Mouse (Mus musculus) mouse embryonic stem cell (cell line): ENCODE results near the gene Traf3.

ENCODE experiments used
- in situ Hi-C, 2 experiments: fragments of 300-500 bp; cut with MboI; formaldehyde crosslinking; loops; 1 replicate in 1 of 2; 3 replicates in 1 of 2; pipeline ENCODE4 v1.14.3; 2019 to 2020; ENCODE audit warnings: low sequenced_read_pairs in 2 of 2, low pct_unique_long_range_greater_than_20kb in 1 of 2, mixed read lengths in 1 of 2; ENCODE audit not compliant: unreplicated experiment in 1 of 2

The Traf3 gene

DNA sequence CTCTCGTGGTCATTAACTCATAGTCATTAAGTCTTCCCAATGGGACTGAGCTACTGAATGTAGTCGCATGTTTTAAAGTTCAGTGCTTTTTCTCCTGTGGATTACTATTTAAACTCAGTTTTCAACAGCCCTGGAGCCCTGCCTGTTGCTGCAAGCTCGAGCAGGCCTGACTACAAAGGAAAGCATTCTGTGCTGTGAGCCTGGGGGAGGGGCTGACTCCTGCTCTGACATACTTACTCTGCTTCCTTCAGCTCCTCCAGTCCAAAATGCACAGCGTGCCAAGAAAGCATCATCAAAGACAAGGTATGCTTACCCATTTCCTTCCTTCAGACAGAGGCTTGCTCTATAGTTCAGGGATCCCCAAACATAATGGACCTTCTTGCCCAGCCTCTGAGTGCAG, 72.6 kb downstream of the Traf3 start:
- in situ Hi-C loops = no loop called here

DNA sequence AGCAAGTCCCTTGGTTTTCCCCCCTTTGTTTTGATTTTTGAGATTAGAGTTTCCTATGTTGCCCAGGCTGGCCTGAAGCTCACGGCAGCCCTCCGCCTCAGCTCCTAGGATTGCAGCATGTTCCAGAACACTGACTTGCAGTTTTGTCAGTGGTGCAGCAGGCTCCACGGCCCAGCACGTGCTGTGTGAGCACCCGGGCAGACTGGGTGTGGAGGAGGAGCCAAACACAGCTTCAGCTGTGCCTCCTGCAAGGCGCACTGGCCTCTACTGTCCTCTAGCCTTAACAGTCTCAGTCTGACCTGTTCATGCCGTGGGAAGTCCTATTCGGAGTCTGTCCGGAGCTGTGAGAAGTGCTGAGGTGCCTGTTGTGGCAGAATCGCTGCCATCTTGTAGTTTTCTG, 73.8 kb downstream of the Traf3 start:
- in situ Hi-C loops = no loop called here

DNA sequence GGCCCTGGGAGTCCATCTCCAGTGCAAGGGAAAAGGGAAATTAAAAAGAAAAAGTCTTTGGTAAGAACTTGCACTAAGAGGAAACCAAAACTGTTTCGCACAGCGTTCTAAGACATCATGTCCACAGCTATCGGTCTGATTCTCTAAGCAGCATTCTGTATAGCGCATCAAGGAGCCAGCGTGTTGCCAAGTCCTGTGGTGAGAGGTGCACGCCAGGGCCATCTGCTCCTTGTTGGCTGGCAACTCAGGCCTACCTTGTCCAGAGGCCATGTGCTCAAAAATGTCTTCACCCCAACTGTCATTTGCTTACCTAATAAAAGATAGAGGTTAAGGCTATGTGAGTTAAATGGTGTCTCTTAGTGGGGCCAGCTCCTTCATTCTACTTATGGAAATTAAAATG, 75.7 kb downstream of the Traf3 start:
- in situ Hi-C loops = no loop called here

DNA sequence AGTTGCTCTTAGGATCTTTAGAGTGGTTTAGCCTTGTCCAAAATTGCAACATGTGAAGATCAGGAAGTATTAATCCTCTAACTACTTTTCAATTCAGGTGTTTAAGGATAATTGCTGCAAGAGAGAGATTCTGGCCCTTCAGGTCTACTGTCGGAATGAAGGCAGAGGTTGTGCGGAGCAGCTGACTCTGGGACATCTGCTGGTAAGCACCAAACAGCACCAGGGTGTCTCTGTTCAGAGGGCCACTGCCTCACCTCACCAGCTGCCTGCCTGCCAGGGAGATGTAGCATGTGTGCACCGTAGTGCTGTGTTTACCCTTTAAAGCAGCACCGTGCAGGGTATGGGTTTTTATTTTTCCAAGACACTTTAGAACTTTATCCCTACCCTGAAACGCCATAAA, 76.2 kb downstream of the Traf3 start:
- in situ Hi-C loops = no loop called here

DNA sequence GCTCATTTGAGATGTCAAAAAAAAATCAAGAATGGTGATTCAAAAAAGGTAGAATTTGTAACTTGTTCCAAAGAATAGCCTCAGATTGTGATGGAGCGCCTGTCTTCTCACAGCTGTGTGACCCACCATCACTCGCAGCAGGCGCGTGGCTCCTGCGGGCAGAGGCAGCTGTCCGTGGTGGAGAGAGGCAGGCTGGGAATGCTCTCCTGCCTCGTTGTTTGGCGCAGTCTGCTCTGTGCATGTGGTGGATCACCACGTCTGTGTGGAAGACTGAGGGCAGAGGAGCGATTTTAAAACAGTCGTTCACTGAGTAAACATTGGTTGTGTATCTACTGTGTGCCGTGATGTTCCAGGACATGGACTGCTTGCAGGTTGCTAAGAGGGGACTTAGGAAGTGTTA, 77.6 kb downstream of the Traf3 start:
- in situ Hi-C loops = no loop called here

DNA sequence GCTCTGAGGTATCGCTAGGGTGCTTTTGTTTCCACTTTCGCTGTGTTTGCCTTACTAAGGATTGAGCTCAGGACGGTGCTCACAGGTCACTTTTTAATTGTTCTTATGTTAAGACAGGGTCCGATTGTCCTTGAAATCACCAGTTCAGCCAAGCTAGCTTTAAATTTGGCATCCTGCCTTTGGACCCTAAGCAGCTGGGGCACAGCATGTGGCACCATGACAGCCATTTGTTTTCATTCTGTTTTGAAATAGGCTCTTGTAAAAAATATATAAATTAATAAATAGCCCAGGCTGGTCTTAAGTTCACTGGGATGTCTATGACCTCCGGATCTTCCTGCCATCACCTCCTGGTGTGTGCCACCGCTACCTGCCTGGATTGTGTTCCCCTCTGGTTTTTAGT, 78.9 kb downstream of the Traf3 start:
- in situ Hi-C loops = no loop called here

DNA sequence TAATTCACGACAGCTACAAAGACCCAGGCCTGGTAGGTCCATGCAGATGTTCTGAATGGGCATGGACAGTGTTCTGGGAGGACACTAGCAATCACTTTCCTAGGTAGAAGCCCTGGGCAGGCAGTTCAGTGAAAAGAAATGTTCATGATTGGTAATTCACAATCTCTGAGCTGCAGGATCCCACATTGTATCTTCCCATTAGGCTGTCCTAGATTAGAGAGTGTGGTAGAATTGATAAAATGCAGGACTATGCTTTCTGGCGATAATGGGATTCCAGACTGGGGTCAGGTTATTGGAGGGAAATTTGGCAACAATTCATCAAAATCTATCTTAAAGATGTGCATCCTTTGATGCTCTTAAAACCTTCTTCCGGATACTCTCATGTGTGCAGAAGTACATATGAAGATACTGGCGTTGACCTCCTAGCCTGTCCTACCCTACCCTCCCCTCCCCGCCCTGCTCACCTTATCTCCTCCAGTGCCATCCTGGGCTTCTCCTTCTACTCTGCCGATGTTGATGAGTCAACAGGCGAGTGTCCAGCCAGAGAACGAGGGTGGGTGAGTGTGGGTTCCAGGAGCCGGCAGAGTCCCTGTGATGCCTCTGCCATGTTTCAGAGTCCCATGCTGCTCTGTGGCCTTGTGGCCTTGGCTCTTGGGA, 80.8 kb downstream of the Traf3 start:
- in situ Hi-C loops = no loop called here

DNA sequence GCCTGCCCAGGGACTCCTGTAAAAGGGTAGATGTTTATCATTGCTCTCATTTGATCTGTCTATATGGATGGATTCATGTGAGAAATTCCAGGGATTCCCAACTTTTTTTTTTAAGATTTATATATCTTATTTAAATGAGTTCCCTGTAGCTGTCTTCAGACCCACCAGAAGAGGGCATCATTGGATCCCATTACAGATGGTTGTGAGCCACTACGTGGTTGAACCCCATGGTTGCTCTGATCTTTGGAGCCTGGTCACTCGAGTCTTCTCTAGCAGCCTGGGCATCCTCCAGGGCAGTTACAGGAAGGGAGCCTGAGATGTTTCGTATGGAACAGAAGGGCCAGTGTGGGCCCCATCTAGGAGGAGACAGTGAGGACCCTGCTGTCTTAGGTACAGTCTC, 82.9 kb downstream of the Traf3 start:
- in situ Hi-C loops = no loop called here

DNA sequence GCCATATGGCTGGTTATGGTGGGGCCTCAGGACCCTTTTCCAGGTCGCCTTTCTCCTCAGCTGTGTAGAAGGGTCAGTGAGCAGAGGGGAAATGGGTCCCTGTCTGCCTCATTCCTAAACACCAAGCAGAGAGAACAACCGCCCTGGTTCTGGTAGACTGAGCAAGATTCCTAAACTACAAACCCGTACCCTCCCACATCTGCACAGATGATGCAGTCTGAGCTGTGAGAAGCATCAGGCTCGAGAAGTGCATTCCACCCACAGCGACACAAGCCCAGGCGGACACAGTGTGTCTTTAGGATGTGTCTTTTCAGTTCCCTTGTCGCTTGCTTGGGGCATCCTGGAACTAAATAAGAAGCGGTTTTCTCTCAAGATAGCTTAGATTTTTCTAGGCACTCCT, 83.9 kb downstream of the Traf3 start:
- in situ Hi-C loops = no loop called here

DNA sequence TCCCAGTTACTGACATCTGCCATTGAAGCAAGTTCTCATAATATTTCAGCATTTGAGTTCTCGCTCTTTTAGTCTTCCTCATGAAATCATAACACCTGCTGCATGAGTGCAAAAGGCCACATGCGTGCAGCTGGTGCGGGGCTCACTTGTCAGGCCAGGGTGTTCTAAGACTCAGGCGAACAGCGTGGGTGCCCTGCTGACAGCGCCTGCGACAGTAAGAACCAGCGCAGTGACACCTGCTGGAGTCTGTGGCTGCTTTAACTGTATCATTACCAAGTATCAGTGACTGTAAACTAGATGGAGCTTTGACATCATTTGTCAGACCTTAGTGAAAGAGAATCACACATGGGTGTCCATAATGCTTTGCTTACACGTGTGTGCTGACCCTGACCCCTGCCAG, 85.1 kb downstream of the Traf3 start:
- in situ Hi-C loops = no loop called here

DNA sequence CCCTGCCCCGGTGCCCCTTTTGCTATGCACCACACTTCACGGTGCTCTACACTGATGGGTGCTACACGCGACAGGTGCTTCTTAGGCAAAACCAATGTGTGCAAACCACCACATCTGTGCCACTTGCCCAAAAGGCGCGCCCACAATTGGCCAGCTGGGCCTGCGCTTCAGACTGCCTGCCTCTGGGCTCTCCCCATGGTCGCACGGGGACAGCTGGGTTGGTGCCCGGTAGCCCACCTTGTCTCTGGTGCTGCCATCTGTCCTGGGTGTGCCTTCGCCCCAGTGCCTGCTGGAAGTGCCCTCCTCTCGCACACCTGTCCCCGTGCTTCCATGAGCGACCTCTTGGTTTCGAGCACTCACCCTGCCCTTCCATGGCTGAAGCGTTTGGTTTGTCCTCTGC, 97.5 kb downstream of the Traf3 start:
- in situ Hi-C loops = no loop called here

DNA sequence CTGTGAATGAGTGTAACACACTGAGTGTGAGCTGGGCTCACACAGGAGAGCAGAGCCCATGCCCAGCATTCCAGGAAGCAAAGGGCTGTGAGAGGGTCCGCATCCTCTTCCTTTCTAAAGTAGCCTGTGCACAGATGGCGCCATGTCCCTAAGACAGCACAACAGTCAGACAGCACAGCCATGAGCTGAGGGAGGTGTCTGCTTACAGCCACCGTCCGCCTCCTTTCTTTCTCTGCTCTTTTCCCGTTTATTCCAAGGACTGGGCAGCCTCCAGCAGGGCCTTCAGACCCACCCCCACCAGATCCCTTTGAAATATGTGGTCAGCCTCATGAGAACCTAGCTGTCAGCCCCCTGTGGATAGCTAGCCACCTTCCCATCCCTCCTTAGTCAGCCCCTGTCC, 99.0 kb downstream of the Traf3 start:
- in situ Hi-C loops = no loop called here

DNA sequence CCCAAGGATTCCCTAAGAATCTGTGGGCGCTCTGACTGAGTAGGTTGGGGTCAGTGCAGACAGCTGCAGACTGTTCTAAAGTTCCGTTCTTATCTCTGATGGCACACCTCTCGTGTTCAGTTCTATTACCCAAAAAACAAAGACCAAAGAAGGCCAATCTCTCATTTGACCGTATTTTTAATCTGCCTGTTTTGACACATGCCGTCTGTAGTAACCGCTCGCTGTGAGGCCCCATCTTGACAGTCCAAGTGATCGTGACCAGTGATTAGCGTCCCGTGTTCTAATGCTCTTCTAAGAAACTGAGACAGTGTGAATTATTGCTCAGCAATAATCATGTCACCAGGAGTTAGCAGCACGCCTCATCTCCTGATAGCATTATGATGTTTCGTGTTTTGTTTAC, 100.4 kb downstream of the Traf3 start:
- in situ Hi-C loops = no loop called here

DNA sequence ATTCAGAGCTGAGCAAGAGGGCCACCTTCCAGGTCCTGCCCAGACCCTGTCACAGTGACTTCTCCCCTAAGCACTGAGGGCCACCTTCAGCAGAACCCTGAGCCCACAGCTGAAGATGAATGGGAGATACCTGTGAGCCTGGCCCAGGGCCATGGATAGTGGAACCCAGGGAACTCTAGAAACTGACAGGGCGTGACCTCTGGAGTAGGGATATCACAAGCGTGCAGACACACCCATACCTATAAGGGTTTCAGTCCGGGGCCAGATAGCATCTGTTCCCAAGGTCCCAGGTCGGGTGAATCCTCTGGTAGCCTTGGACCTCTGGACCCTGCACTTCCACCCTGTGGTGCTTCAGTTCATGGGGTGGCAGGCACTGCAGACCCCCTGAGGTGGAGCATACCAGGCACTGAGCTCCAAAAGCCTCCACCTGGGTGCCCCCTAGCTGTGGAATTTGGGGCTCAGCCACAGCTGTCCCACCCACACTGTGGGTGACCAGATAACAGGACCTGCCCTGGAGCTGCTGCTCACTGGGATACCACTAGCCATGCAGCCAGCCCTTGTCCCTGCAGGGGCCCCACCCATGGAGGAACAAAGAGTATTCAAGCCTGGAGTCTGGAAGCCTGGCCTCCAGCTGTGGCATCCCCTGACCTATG, 101.6 kb downstream of the Traf3 start:
- in situ Hi-C loops = no loop called here

DNA sequence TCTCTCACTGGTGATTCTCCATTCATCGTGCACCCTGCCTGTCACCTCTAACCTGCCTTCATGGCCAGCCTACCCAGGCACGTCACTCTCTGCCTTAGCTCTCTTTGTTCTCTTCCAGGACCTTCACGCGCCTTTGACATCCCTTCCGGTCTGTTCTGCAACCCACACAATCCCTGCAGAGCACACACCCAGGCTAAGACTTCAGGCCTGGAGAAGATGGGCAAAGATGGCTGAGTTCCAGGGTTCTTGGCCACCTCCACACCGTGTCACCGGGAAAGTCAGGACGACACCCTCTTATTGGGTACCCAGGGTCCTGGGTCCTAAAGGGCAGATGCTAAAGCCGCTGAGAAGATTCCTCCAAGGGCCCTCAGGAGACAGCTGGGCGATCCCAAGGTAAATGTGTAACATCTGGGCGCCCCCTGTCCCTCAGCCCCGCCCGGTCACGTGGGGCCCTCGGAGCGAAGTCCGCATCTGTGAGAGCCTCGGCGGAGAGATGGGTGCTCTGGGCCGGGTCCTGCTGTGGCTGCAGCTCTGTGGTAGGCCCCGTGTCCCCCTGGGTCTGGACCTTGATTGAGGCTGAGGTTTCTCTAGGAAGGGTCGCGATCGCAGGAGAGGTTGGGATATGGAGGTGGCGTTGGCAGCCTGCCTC, 104.6 kb downstream of the Traf3 start, which contains the start of gene Amn:
Gene Amn (plus strand): TSS at position 467 of the 649 bp plus-strand sequence.
- in situ Hi-C loops = no loop called here

DNA sequence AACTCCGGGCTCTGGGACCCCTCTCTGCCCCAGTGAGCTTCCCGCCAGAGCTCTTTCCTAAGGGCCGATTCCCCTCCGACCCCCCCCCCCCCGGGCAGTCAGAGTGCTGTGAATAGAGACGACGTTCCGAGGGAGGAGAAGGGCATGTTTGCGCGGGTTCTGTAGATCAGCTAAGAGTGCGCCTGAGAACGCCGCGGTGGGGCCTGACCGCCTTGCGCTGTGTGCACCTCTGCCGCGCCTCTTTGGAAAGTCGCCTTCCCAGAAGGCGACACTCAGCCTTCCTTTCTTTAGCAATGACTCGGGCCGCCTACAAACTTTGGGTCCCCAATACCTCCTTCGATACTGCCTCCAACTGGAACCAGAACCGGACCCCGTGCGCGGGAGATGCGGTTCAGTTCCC, 105.2 kb downstream of the Traf3 start:
- in situ Hi-C loops = no loop called here

DNA sequence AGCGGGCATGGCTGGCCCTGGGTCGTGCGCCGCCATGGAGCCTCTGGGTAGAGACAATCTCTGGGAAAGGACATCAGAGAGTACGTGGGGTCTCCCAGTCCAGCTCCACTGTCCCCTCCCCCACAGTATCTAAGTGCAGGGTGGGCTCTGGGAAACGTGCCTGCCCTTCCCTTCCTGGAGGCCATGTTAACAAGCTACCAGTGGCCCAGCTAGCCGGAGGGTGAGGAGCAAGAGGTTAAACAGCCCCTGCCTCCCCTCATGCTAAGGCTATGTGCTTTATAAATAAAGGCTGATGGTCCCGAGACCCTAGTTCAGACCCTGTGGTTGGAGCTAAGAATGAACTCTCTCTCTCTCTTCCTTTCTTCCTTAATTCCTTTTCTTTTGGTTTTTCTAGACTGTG, 105.8 kb downstream of the Traf3 start:
- in situ Hi-C loops = no loop called here

DNA sequence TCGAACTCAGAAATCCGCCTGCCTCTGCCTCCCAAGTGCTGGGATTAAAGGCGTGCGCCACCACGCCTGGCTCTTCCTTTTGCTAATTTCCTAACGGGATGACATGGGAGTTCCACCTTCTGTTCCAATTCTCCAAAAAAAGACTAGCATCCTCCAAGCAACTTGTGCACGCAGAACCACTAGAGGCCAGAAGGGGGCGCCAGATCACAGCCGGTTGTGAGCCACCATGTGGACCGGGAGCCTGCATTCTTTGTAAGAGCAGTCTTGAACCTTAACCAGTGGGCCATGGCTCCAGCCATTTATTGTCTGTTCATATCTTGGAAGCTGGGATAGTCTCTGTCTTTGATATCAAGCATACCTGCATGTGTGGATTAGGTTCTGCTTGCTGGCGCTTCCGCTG, 106.2 kb downstream of the Traf3 start:
- in situ Hi-C loops = no loop called here

DNA sequence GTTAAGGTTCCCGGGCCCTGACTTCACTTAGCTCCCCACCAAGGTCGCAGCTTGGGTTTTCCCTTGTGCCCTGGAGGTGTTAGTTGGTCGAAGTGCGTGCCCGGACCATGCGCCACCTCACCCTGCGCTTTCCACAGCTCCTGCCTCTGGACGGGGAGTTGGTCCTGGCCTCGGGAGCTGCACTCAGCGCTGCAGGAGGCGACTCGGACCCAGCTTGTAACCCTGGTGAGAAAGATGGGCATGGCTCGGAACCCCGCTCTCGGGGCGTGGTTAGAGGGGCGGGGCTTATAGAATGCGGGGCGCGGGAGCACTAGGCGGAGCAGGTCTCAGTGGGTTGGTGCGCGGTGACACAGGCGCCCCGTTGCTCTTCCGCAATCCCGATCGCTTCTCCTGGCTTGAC, 107.8 kb downstream of the Traf3 start:
- in situ Hi-C loops = no loop called here
